9 mouse cellular contexts compared by ENCODE assay signal in genomic region chr19:38981966-38982365, GRCm38 (mm10). TPM values are rescaled to one million over a fixed set of nuclear protein-coding genes. Genes with fewer than 3 reads are reported as not detected.
DNase-seq lines count a peak whose midpoint lies in the region; ATAC-seq and TF ChIP-seq lines count a peak whose summit lies in the region.
"Had no signal": no experiment of that assay in that cellular context is flagged by ENCODE, and none has a peak within 500 bp of the region (broad histone marks: within the 10 kb centered on the region; RNA-seq: fewer than 3 reads in every experiment).

No protein-coding gene starts in this region.

- peak; percentile 25 for TF ChIP-seq CTCF in C2C12 (IDR thresholded peaks at IDR 0.05; ENCODE audit: control insufficient read depth, insufficient read depth, insufficient read length)
- TF ChIP-seq CTCF in gastrocnemius, adult 2 months (IDR thresholded peaks at IDR 0.05): peak; percentile 94
- peak; percentile 85 for TF ChIP-seq CTCF in lung, postnatal 0 days (IDR thresholded peaks at IDR 0.05)

- H3K4me1 ChIP-seq in lung, postnatal 0 days (ENCODE audit: insufficient read depth, low read depth, low read length): no peaks in the 10 kb centered on the region
- H3K4me1 ChIP-seq: heart, embryonic 15.5 days had no signal

- no peaks in the 10 kb centered on the region for H3K36me3 ChIP-seq in C2C12 (ENCODE audit: control insufficient read depth, insufficient read depth)
- no peaks in the 10 kb centered on the region for H3K36me3 ChIP-seq in lung, postnatal 0 days (ENCODE audit: insufficient read depth, low read length)
- H3K36me3 ChIP-seq: heart, embryonic 15.5 days had no signal

- intact Hi-C loops in gastrocnemius, adult 2 months (cut with DNase I): loop anchor here (5.0 kb wide), 1 partner anchor 1245 kb away; no protein-coding TSS in a partner anchor

- no peak overlapping the region for H3K4me3 ChIP-seq in C2C12 (ENCODE audit: insufficient read depth, poor library complexity, severe bottlenecking)
- no peak overlapping the region for H3K4me3 ChIP-seq in gastrocnemius, adult 2 months
- no peak overlapping the region for H3K4me3 ChIP-seq in lung, postnatal 0 days (ENCODE audit: low read depth, low read length)
- H3K4me3 ChIP-seq: heart, embryonic 15.5 days had no signal

- no peaks in the 10 kb centered on the region for H3K79me3 ChIP-seq in C2C12 (ENCODE audit: low read depth)

- no peak overlapping the region for H3K27ac ChIP-seq in gastrocnemius, adult 2 months
- no peak overlapping the region for H3K27ac ChIP-seq in lung, postnatal 0 days (ENCODE audit: low read length)
- H3K27ac ChIP-seq: heart, embryonic 15.5 days had no signal

- no peaks in the 10 kb centered on the region for H3K27me3 ChIP-seq in C2C12 (ENCODE audit: control insufficient read depth, insufficient read depth, insufficient read length)
- H3K27me3 ChIP-seq in lung, postnatal 0 days (replicated peaks; ENCODE audit: insufficient read depth, low read length): no peaks in the 10 kb centered on the region
- H3K27me3 ChIP-seq: heart, embryonic 15.5 days had no signal

- WGBS in lung, postnatal 0 days: 0% methylated on average over 1 of the region's 1 CpGs

- H3K4me2 ChIP-seq in lung, postnatal 0 days (replicated peaks; ENCODE audit: low read depth, low read length): no peak overlapping the region
- H3K4me2 ChIP-seq: heart, embryonic 15.5 days had no signal

- no peak overlapping the region for H3ac ChIP-seq in C2C12 (ENCODE audit: control insufficient read depth, insufficient read length, low read depth)

- peak; percentile 54 for DNase-seq in MN1 (ENCODE audit: low spot score)
- DNase-seq in cerebellum, adult 8-10 months: peak; percentile 54
- DNase-seq in gastrocnemius, adult 2 months: peak; percentile 57
- DNase-seq in layer of hippocampus, adult 11-12 months (ENCODE audit: low spot score): peak; percentile 74
- DNase-seq in lung, postnatal 0 days (ENCODE audit: low spot score): peak; percentile 75
- DNase-seq in right cerebral cortex, postnatal 25 days: peak; percentile 67
- peak; percentile 28 to 76 for DNase-seq in urinary bladder, postnatal 4 days (ENCODE audit: low spot score in 2 of 2)

- ATAC-seq in lung, postnatal 0 days: no peak

- TF ChIP-seq EP300 in lung, postnatal 0 days (IDR thresholded peaks at IDR 0.05): no peak

- no peaks in the 10 kb centered on the region for H3K79me2 ChIP-seq in C2C12 (ENCODE audit: control insufficient read depth, insufficient read depth)

- no peak overlapping the region for H3K9ac ChIP-seq in lung, postnatal 0 days (replicated peaks; ENCODE audit: low read depth)
- H3K9ac ChIP-seq: heart, embryonic 15.5 days had no signal

- no peaks in the 10 kb centered on the region for H3K9me3 ChIP-seq in lung, postnatal 0 days (ENCODE audit: low read length)
- H3K9me3 ChIP-seq: heart, embryonic 15.5 days had no signal

TF ChIP-seq in C2C12, 6 proteins besides CTCF, POLR2A, EP300 and RAD21:
- TF ChIP-seq FOSL1 (IDR thresholded peaks at IDR 0.05; ENCODE audit: insufficient read depth, low read length, poor library complexity, severe bottlenecking): no peak

RNA-seq across cellular contexts. Expression of gene Cyp2c55, which starts 24.9 kb away (rescaled TPM):
- polyA plus RNA-seq in C2C12 (2012; fragmentation: generic; extraction: Trizol): not detected
- total RNA-seq in gastrocnemius, adult 2 months (2021): not detected
- polyA plus RNA-seq in lung, postnatal 0 days (2015; fragmentation: Nextera tagmentation; extraction: Ambion mirVana): not detected in 2 replicates
- polyA plus RNA-seq: heart, embryonic 15.5 days had no signal

RNA-seq across cellular contexts. Expression of gene Hells, which starts 51.3 kb away (rescaled TPM):
- 9.1 TPM for polyA plus RNA-seq in C2C12 (2012; fragmentation: generic; extraction: Trizol)
- total RNA-seq in gastrocnemius, adult 2 months (2021): 1 to 10 TPM in 1 of 2 experiments, under 1 TPM in 1; 0.28 to 1.8 TPM
- 5.1 and 5.2 TPM in 2 replicates for polyA plus RNA-seq in lung, postnatal 0 days (2015; fragmentation: Nextera tagmentation; extraction: Ambion mirVana)

Comparison
In these comparisons a context has a peak if more than half of its experiments do, and no peak if none do; other contexts are left out.
1. CTCF ChIP-seq: peak in every context shown above with its lines; median percentile 94 in gastrocnemius, adult 2 months; 85 in lung, postnatal 0 days; 25 in C2C12.